Mouse (Mus musculus) liver, embryonic 14.5 days (tissue): ENCODE measurements at regions not wholly inside any gene's neighbourhood (a gene's known extent, or its start where the extent isn't known, plus 50 kb on each side); places are given as distances from the start of the nearest gene placed in this dataset.

Source experiments
- ATAC-seq: fragments of 200-750 bp; cut with Nextera tagmentation; 2 replicates; pipeline ENCODE4 v1.8.0; 2017; ENCODE audit warnings: moderate number of reproducible peaks, mild to moderate bottlenecking, moderate library complexity; ENCODE audit not compliant: insufficient read depth
- DNase-seq, 3 experiments: peaks; one replicate each; pipeline ENCODE4 v3.0.0-alpha.2; 2012 to 2013; ENCODE audit warnings: low read depth in 3 of 3, low spot score in 3 of 3
- H3K27ac ChIP-seq: fragments of 300-500 bp; sonication (generic); 2 replicates; pipeline ENCODE4 v1.5.1; 2014; ENCODE audit warnings: moderate library complexity, mild to moderate bottlenecking, control low read depth, inconsistent platforms
- H3K27me3 ChIP-seq: fragments of 300-500 bp; sonication (generic); 2 replicates; pipeline ENCODE4 v1.6.1; 2014; ENCODE audit warnings: mild to moderate bottlenecking, low read length, moderate library complexity; ENCODE audit not compliant: control insufficient read depth, insufficient read depth
- H3K36me3 ChIP-seq: fragments of 300-500 bp; sonication (generic); replicated peaks from 2 replicates; pipeline ENCODE4 v1.6.1; 2014; ENCODE audit warnings: low read depth; ENCODE audit not compliant: control insufficient read depth, insufficient read depth
- H3K4me1 ChIP-seq, 2 experiments: fragments of 200-500 bp in 1 of 2; fragments of 300-500 bp in 1 of 2; sonication (generic) in 1 of 2; replicated peaks; 2 replicates each; pipeline ENCODE4 v1.6.1; 2012 to 2014; ENCODE audit warnings: antibody characterized with exemption in 1 of 2, inconsistent platforms in 1 of 2, low read length in 1 of 2; ENCODE audit not compliant: control insufficient read depth in 2 of 2, insufficient read depth in 2 of 2
- H3K4me2 ChIP-seq: fragments of 300-500 bp; sonication (generic); 2 replicates; pipeline ENCODE4 v1.6.1; 2014; ENCODE audit warnings: low read depth, mild to moderate bottlenecking, control low read depth, moderate library complexity
- H3K4me3 ChIP-seq, 2 experiments: fragments of 200-500 bp in 1 of 2; fragments of 300-500 bp in 1 of 2; sonication (generic) in 1 of 2; 2 replicates each; pipeline ENCODE4 v1.5.1; 2012 to 2014; ENCODE audit warnings: low read depth in 2 of 2, low read length in 2 of 2, mild to moderate bottlenecking in 2 of 2, control low read depth in 1 of 2, inconsistent platforms in 1 of 2, moderate library complexity in 1 of 2; ENCODE audit not compliant: insufficient read depth in 1 of 2
- H3K9ac ChIP-seq: fragments of 300-500 bp; sonication (generic); replicated peaks from 2 replicates; pipeline ENCODE4 v1.6.1; 2014; ENCODE audit warnings: mild to moderate bottlenecking, control low read depth, moderate library complexity
- H3K9me3 ChIP-seq: fragments of 300-500 bp; sonication (generic); 2 replicates; pipeline ENCODE4 v1.6.1; 2016; ENCODE audit warnings: low read length, mixed read lengths; ENCODE audit not compliant: control insufficient read depth
- CTCF ChIP-seq: IDR thresholded peaks from 2 replicates; pipeline ENCODE4 v1.5.1; 2016; ENCODE audit warnings: antibody characterized with exemption, low read depth, control low read depth
- EP300 ChIP-seq: IDR thresholded peaks from 2 replicates; pipeline ENCODE4 v1.6.1; 2016; ENCODE audit warnings: antibody characterized with exemption, low read depth
- WGBS: fragments of 180-500 bp; shearing (Covaris S2); extraction: QIAGEN DNeasy Blood & Tissue Kit; methylation state at CpG from one replicate; pipeline ENCODE4 v1.1.7; 2014; ENCODE audit not compliant: insufficient replicate concordance; 5-methylcytosine and 5-hydroxymethylcytosine counted together

- no peak overlapping the region for H3K4me2 ChIP-seq
- H3K9ac ChIP-seq: no peak overlapping the region
- no peaks in the 10 kb centered on the region for H3K9me3 ChIP-seq
- no peaks in the 10 kb centered on the region for H3K27me3 ChIP-seq
- TF ChIP-seq EP300 (no peak), CTCF (no peak)
- no peak overlapping the region for H3K4me3 ChIP-seq
- WGBS: 69% methylated on average over 11 of the region's 11 CpGs
- H3K4me1 ChIP-seq: no peaks in the 10 kb centered on the region; a peak in 1 of 4 replicates
- DNase-seq (no peak), ATAC-seq (no peak)
- no peak overlapping the region for H3K27ac ChIP-seq
- H3K36me3 ChIP-seq: no peaks in the 10 kb centered on the region
Observed at GRCm38 (mm10) chr9:115388361-115388759, 78.1 kb upstream of the Stt3b start.

DNA sequence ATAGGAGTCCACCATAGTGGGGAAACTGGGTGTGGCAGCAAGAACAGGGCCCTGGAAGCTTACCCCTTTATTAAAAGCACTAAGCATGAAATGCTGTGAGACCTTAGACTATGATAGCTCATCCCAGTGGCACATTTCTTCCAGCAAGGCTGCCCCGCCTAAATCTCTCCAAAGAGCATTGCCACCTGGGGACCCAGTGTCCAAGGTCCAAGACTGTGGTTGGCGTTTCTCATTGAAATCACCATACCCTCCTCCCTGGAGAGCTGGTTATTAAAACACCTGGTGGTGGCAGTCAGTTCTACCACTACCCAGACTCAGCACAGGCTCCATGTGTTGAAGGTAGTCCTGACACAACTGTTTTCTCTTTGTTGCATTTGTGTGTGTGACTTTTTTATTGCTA is 78.9 kb upstream of the Stt3b start:
- no peak overlapping the region for H3K9ac ChIP-seq
- H3K36me3 ChIP-seq: no peaks in the 10 kb centered on the region
- H3K9me3 ChIP-seq: no peaks in the 10 kb centered on the region
- no peak overlapping the region for H3K4me3 ChIP-seq
- DNase-seq: no peak
- no peak overlapping the region for H3K27ac ChIP-seq
- no peak overlapping the region for H3K4me2 ChIP-seq
- WGBS: 62% methylated on average over 2 of the region's 2 CpGs
- TF ChIP-seq CTCF: no peak
- no peak for TF ChIP-seq EP300
- no peak for ATAC-seq
- no peaks in the 10 kb centered on the region for H3K27me3 ChIP-seq
- H3K4me1 ChIP-seq: no peaks in the 10 kb centered on the region; a peak in 1 of 4 replicates

GRCm38 (mm10) chr9:115390880-115391281 is 80.7 kb upstream of the Stt3b start:
- no peak overlapping the region for H3K4me3 ChIP-seq
- no peaks in the 10 kb centered on the region; a peak in 1 of 4 replicates for H3K4me1 ChIP-seq
- H3K27ac ChIP-seq: no peak overlapping the region
- no peak for ATAC-seq
- no peaks in the 10 kb centered on the region for H3K9me3 ChIP-seq
- WGBS: 4% methylated on average over 11 of the region's 11 CpGs
- no peak overlapping the region for H3K4me2 ChIP-seq
- no peak overlapping the region for H3K9ac ChIP-seq
- H3K27me3 ChIP-seq: no peaks in the 10 kb centered on the region
- no peak for DNase-seq
- no peaks in the 10 kb centered on the region for H3K36me3 ChIP-seq
- TF ChIP-seq CTCF: no peak
- no peak for TF ChIP-seq EP300

DNA sequence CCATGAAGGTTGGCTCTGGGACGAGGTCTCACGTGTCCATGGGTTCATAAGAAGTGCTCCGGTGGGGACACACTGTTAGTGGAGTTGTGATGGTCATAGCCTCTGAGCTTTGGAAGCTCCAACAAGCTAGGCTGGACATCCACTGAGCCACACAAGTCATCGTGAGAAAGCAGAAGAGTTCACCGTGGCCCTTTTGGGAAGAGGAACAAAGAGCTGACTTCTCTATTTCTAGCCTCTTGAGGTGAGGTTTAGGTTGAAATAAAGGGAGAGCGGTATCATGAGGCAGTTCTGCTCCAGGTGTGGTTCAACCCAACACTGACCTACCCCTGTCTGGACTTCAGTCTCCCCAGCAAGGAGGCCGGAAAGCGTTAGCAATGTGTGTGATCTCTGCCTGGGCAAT is 85.3 kb upstream of the Stt3b start:
- no peak for DNase-seq
- Histone ChIP-seq H3K27ac (no peak overlapping the region), H3K4me3 (no peak overlapping the region), H3K4me1 (no peaks in the 10 kb centered on the region; a peak in 1 of 4 replicates), H3K36me3 (no peaks in the 10 kb centered on the region), H3K9me3 (no peaks in the 10 kb centered on the region), H3K27me3 (no peaks in the 10 kb centered on the region), H3K9ac (no peak overlapping the region), H3K4me2 (no peak overlapping the region)
- TF ChIP-seq EP300 (no peak), CTCF (no peak)
- 50% methylated on average over 8 of the region's 8 CpGs for whole genome bisulfite sequencing
- no peak for ATAC-seq

DNA sequence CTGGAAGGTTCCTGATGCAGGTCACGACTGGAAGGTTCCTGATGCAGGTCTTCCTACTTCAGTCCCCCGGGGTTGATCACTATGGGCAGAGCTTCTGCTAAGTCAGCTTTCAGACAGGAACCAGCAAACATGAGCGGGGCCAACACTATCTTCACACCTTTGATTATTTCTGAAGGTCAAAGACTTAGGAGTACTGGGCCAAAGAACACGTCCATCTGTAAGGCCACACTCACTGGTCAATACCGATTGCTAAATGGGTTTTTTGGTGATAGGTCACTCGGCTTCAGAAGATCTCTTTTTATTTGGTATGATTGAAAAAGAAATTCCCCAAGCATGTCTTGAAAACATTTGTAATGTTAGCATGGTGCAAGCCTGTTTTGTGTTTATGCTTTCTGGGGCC is 90.2 kb upstream of the Stt3b start:
- Histone ChIP-seq H3K9me3 (no peaks in the 10 kb centered on the region), H3K36me3 (no peaks in the 10 kb centered on the region), H3K27ac (no peak overlapping the region), H3K27me3 (no peaks in the 10 kb centered on the region), H3K9ac (no peak overlapping the region), H3K4me2 (no peak overlapping the region), H3K4me3 (no peak overlapping the region), H3K4me1 (0 out of 4 replicates have a peak, but pooled peaks cover 0 to 4% of the 10 kb centered on the region in 2 experiments)
- WGBS: 67% methylated on average over 6 of the region's 6 CpGs
- DNase-seq (no peak), ATAC-seq (no peak)
- TF ChIP-seq CTCF: no peak
- no peak for TF ChIP-seq EP300
